Mouse (Mus musculus) megakaryocyte, embryonic 14.5 days (primary cell): ENCODE data around the gene Sptbn1. TPM values are rescaled to one million over a fixed set of nuclear protein-coding genes. Genes with fewer than 3 reads are reported as not detected.

Source experiments
- H3K27me3 ChIP-seq: replicated peaks from 2 replicates; pipeline ENCODE3; 2012; ENCODE audit warnings: inconsistent platforms
- H3K36me3 ChIP-seq: replicated peaks from 2 replicates; pipeline ENCODE3; 2012; ENCODE audit warnings: low read length, inconsistent platforms, mixed read lengths
- H3K4me1 ChIP-seq: 2 replicates; pipeline ENCODE4 v1.6.1; 2012; ENCODE audit warnings: inconsistent platforms
- H3K4me3 ChIP-seq: replicated peaks from 2 replicates; pipeline ENCODE3; 2012; ENCODE audit warnings: moderate library complexity, mild to moderate bottlenecking, inconsistent platforms
- H3K9me3 ChIP-seq: 2 replicates; pipeline ENCODE4 v1.6.1; 2012; ENCODE audit warnings: inconsistent platforms
- FLI1 ChIP-seq: IDR thresholded peaks from 2 replicates; pipeline ENCODE4 v1.6.1; 2012; ENCODE audit warnings: low read length, inconsistent platforms, mixed read lengths
- GATA1 ChIP-seq: IDR thresholded peaks from 3 replicates; pipeline ENCODE4 v1.6.1; 2012; ENCODE audit warnings: mixed read lengths, low read length, inconsistent platforms, borderline replicate concordance
- polyA plus RNA-seq: library from polyadenylated mRNA; stranded (reverse); fragments of >175 nt; gene quantifications from 2 replicates; pipeline ENCODE4 v1.2.3, GENCODE M21; 2012; ENCODE audit warnings: low replicate concordance; ENCODE audit not compliant: insufficient read depth

The Sptbn1 gene
- polyA plus RNA-seq, 1 experiment: 10.8 TPM

GRCm38 (mm10) chr11:30139165-30139826, 128.7 kb downstream of the Sptbn1 start:
- peaks cover 47% of the 10 kb centered on the region for H3K4me1 ChIP-seq
- H3K36me3 ChIP-seq: peaks cover 100% of the 10 kb centered on the region
- H3K9me3 ChIP-seq: no peaks in the 10 kb centered on the region
- no peaks in the 10 kb centered on the region for H3K27me3 ChIP-seq
- TF ChIP-seq FLI1: no peak
- TF ChIP-seq GATA1: no peak
- no peak overlapping the region for H3K4me3 ChIP-seq

- H3K4me1 ChIP-seq: peaks cover 39% of the 10 kb centered on the region
- H3K4me3 ChIP-seq: no peak overlapping the region
- H3K9me3 ChIP-seq: no peaks in the 10 kb centered on the region
- no peaks in the 10 kb centered on the region for H3K27me3 ChIP-seq
- TF ChIP-seq FLI1 (no peak), GATA1 (no peak)
- H3K36me3 ChIP-seq: peaks cover 100% of the 10 kb centered on the region
These were observed 130.9 kb downstream of the Sptbn1 start for GRCm38 (mm10) chr11:30137081-30137480.

GRCm38 (mm10) chr11:30134058-30134457, 133.9 kb downstream of the Sptbn1 start:
- no peaks in the 10 kb centered on the region for H3K9me3 ChIP-seq
- no peak for TF ChIP-seq FLI1
- no peak for TF ChIP-seq GATA1
- H3K4me3 ChIP-seq: no peak overlapping the region
- H3K27me3 ChIP-seq: no peaks in the 10 kb centered on the region
- peaks cover 15% of the 10 kb centered on the region for H3K4me1 ChIP-seq
- H3K36me3 ChIP-seq: peaks cover 100% of the 10 kb centered on the region

DNA sequence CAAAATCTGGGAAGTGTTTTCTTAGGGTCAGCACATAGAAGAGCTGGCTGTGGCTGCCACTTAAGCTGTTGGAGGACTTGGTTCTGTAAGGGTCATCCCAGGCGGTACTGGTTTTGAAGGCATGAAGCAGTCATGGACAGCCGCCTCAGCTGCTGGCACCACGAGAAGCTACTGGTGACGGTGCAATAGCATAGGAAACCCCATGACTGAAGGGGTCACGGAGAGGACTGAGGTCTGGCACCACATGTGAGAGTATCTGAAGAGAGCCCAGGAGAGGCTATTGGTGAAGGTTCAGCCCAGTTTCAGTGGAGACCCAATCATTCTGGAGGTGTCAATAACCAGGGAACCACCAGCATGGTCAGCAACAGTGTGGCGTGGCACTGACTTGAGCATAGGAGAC, 135.4 kb downstream of the Sptbn1 start:
- TF ChIP-seq FLI1 (no peak), GATA1 (no peak)
- Histone ChIP-seq H3K4me3 (no peak overlapping the region), H3K36me3 (peaks cover 100% of the 10 kb centered on the region), H3K4me1 (peaks cover 9% of the 10 kb centered on the region; the same call in 1 of the 2 replicates), H3K9me3 (no peaks in the 10 kb centered on the region), H3K27me3 (no peaks in the 10 kb centered on the region)

- H3K36me3 ChIP-seq: peaks cover 100% of the 10 kb centered on the region
- H3K9me3 ChIP-seq: no peaks in the 10 kb centered on the region
- H3K4me3 ChIP-seq: no peak overlapping the region
- TF ChIP-seq FLI1 (no peak), GATA1 (no peak)
- peaks cover 6% of the 10 kb centered on the region; the same call in 1 of the 2 replicates for H3K4me1 ChIP-seq
- H3K27me3 ChIP-seq: no peaks in the 10 kb centered on the region
These were observed 136.3 kb downstream of the Sptbn1 start for GRCm38 (mm10) chr11:30131640-30132039.

DNA sequence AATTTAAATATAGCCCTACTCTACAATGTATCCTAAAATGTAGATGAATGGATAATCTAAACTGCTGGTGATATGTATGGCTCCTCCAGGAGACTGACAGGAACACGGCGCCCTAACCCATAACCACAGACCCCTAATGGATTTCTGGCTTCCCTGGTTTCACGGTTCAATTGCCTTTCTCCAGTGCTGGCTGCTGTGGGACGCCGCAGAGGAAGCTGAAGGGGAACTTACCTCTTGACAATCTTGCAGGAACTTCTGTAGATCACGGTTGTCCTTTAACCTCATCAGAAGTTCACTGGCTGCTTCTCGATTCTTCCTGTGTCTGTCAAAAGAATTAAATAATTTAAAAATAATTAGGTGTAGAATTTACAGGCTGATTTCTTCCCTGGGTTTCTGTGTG, 138.6 kb downstream of the Sptbn1 start:
- Histone ChIP-seq H3K36me3 (peaks cover 100% of the 10 kb centered on the region), H3K4me1 (peaks cover 6% of the 10 kb centered on the region; the same call in 1 of the 2 replicates), H3K9me3 (no peaks in the 10 kb centered on the region), H3K27me3 (no peaks in the 10 kb centered on the region), H3K4me3 (no peak overlapping the region)
- TF ChIP-seq FLI1: no peak
- TF ChIP-seq GATA1: no peak

GRCm38 (mm10) chr11:30126840-30127239, 141.1 kb downstream of the Sptbn1 start:
- TF ChIP-seq FLI1 (no peak), GATA1 (no peak)
- no peaks in the 10 kb centered on the region for H3K27me3 ChIP-seq
- peaks cover 6% of the 10 kb centered on the region; the same call in 1 of the 2 replicates for H3K4me1 ChIP-seq
- H3K4me3 ChIP-seq: no peak overlapping the region
- H3K9me3 ChIP-seq: no peaks in the 10 kb centered on the region
- peaks cover 100% of the 10 kb centered on the region for H3K36me3 ChIP-seq

DNA sequence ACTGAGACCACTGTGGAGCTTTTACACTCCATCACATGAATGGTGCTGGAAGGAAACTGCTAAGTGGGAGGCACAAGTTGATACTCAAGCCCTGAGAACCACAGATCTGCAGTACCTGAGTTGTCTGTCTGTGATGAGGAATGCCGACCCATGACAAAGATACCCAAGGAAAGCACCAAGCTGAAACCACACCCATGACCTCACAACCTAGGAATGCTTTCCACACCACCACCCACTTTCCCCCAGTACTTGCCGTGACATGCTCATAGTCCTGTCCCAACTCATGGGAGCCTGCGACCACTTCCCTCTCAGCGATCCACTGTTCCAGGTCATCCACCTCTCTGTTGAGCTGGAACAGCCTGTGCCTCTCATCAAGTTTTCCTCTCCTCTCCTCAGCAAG, 149.9 kb downstream of the Sptbn1 start:
- no peak for TF ChIP-seq FLI1
- Histone ChIP-seq H3K4me1 (0 out of 2 replicates have a peak, but pooled peaks cover 9% of the 10 kb centered on the region), H3K9me3 (no peaks in the 10 kb centered on the region), H3K4me3 (no peak overlapping the region), H3K36me3 (peaks cover 99% of the 10 kb centered on the region), H3K27me3 (no peaks in the 10 kb centered on the region)

- Histone ChIP-seq H3K4me3 (no peak overlapping the region), H3K4me1 (0 out of 2 replicates have a peak, but pooled peaks cover 5% of the 10 kb centered on the region), H3K36me3 (peaks cover 100% of the 10 kb centered on the region), H3K27me3 (no peaks in the 10 kb centered on the region), H3K9me3 (no peaks in the 10 kb centered on the region)
- TF ChIP-seq FLI1 (no peak), GATA1 (no peak)
These were observed 154.3 kb downstream of the Sptbn1 start for GRCm38 (mm10) chr11:30113631-30114030.

GRCm38 (mm10) chr11:30110634-30111033, 157.3 kb downstream of the Sptbn1 start:
- no peak for TF ChIP-seq FLI1
- H3K36me3 ChIP-seq: peaks cover 99% of the 10 kb centered on the region

More at GRCm38 (mm10) chr11:30110634-30111033, 157.3 kb downstream of the Sptbn1 start:
- H3K4me1 ChIP-seq: peaks cover 8% of the 10 kb centered on the region; the same call in 1 of the 2 replicates
- H3K4me3 ChIP-seq: no peak overlapping the region
- H3K9me3 ChIP-seq: no peaks in the 10 kb centered on the region
- H3K27me3 ChIP-seq: no peaks in the 10 kb centered on the region
